Mouse (Mus musculus) left cerebral cortex, adult 9 months (tissue): ENCODE results near the gene Adprm.
A peak's percentile ranks its signal among the peaks of the same experiment; 100 is the strongest.
"Not testable (repeated sequence)": the region's sequence is repeated elsewhere in the genome, so short reads cannot be mapped to it uniquely, and the experiment has no call there.

Source experiments
- DNase-seq, 2 experiments: peaks; one replicate each; pipeline ENCODE4 v3.0.0; 2022; ENCODE audit warnings: low spot score in 2 of 2

Gene Adprm

GRCm38 (mm10) chr11:67023191-67023590 is 29.2 kb downstream of the Adprm start:
- not testable (repeated sequence) for DNase-seq

GRCm38 (mm10) chr11:67022354-67023115 is 29.9 kb downstream of the Adprm start:
- DNase-seq = no peak

- DNase-seq = peak in 1 of 2 experiments; percentile 44
Measured at GRCm38 (mm10) chr11:67020948-67021347, 31.4 kb downstream of the Adprm start.

- DNase-seq = no peak
Measured at GRCm38 (mm10) chr11:67019711-67020475, 32.5 kb downstream of the Adprm start.

GRCm38 (mm10) chr11:67017801-67018591 is 34.4 kb downstream of the Adprm start:
- DNase-seq = no peak

- no peak for DNase-seq
Measured at GRCm38 (mm10) chr11:67011635-67012034, 40.8 kb downstream of the Adprm start.

GRCm38 (mm10) chr11:67010430-67010829 is 42.0 kb downstream of the Adprm start:
- DNase-seq = no peak

GRCm38 (mm10) chr11:67008528-67008927 is 43.9 kb downstream of the Adprm start:
- DNase-seq = no peak

GRCm38 (mm10) chr11:67007961-67008360 is 44.4 kb downstream of the Adprm start:
- DNase-seq = no peak

- no peak for DNase-seq
Measured at GRCm38 (mm10) chr11:67002911-67003310, 49.5 kb downstream of the Adprm start.

GRCm38 (mm10) chr11:67001717-67002116 is 50.7 kb downstream of the Adprm start:
- DNase-seq = no peak

- DNase-seq = no peak
Measured at GRCm38 (mm10) chr11:67000671-67001070, 51.7 kb downstream of the Adprm start.

- DNase-seq = peak in 1 of 2 experiments; percentile 32
Measured at GRCm38 (mm10) chr11:66998467-66999403, 53.7 kb downstream of the Adprm start.

GRCm38 (mm10) chr11:66996446-66996845 is 55.9 kb downstream of the Adprm start:
- DNase-seq = no peak

GRCm38 (mm10) chr11:66993674-66994073 is 58.7 kb downstream of the Adprm start:
- DNase-seq = no peak

GRCm38 (mm10) chr11:66992150-66992549 is 60.2 kb downstream of the Adprm start:
- no peak for DNase-seq
